Mouse (Mus musculus): ENCODE measurements at regions not wholly inside any gene's neighbourhood (a gene's known extent, or its start where the extent isn't known, plus 50 kb on each side); places are given as distances from the start of the nearest gene placed in this dataset.

DNA sequence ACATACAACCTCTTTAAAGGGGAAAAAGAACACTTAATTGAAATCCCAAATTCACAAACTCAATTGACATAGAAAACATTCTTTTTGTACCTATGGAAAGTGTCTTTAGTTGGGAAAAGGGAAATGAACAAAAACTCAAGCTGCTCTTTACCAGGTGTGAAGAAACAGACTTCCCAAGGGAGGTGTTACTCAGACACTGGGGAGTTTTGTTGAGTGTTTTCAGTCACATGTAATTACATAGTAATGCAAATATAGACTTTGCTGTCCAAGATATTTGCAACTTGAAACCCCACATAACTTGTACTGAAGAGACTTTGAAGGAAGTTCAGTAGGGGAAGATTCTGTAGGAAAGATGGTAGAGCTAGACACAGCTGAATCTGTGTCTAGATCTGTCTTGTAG is 547.7 kb upstream of the Zfp960 start:
- H3K9me3 ChIP-seq (ENCODE audit: control insufficient read depth, low read length): no peaks in the 10 kb centered on the region

DNA sequence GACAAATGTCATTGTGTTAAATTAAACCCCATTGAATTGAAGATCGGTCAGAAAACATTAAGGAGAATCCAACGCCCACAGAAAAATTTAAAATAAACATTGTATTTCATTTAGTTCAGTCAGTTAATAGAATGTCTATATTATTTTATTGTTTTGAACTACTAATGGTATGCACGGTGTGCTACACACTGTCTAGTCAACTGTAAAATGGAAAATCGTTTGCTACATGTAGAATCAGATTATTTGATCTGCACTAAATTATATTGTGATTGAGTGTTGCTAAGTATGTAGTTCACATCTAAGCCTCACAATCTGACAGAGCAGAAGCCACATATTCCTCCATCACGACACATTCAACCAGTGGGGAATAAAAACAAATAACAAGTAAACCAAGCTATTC is 570.0 kb upstream of the Zfp960 start:
- Histone ChIP-seq H3K36me3 (ENCODE audit: control insufficient read depth, insufficient read depth, low read length) (no peaks in the 10 kb centered on the region), H3K9ac (replicated peaks; ENCODE audit: low read depth, low read length) (no peak overlapping the region), H3K4me3 (ENCODE audit: low read depth, low read length) (no peak overlapping the region), H3K27me3 (ENCODE audit: control insufficient read depth, insufficient read depth, low read length) (no peaks in the 10 kb centered on the region), H3K27ac (ENCODE audit: low read depth, low read length) (no peak overlapping the region), H3K4me2 (ENCODE audit: low read depth, low read length) (no peak overlapping the region), H3K4me1 (ENCODE audit: control insufficient read depth, insufficient read depth, low read length) (no peaks in the 10 kb centered on the region), H3K9me3 (ENCODE audit: control insufficient read depth, low read length) (no peaks in the 10 kb centered on the region)
- ATAC-seq (ENCODE audit: low read depth): no peak
- WGBS: 62% methylated on average over 5 of the region's 5 CpGs

More for the DNA sequence above, 547.7 kb upstream of the Zfp960 start:
- no peak overlapping the region for H3K4me2 ChIP-seq (ENCODE audit: low read depth, low read length)
- no peak overlapping the region for H3K9ac ChIP-seq (replicated peaks; ENCODE audit: low read depth, low read length)
- no peak overlapping the region for H3K4me3 ChIP-seq (ENCODE audit: low read depth, low read length)
- H3K27me3 ChIP-seq (ENCODE audit: control insufficient read depth, insufficient read depth, low read length): no peaks in the 10 kb centered on the region
- no peaks in the 10 kb centered on the region for H3K36me3 ChIP-seq (ENCODE audit: control insufficient read depth, insufficient read depth, low read length)
- no peak overlapping the region for H3K27ac ChIP-seq (ENCODE audit: low read depth, low read length)
- ATAC-seq (ENCODE audit: low read depth): no peak
- H3K4me1 ChIP-seq (ENCODE audit: control insufficient read depth, insufficient read depth, low read length): no peaks in the 10 kb centered on the region

DNA sequence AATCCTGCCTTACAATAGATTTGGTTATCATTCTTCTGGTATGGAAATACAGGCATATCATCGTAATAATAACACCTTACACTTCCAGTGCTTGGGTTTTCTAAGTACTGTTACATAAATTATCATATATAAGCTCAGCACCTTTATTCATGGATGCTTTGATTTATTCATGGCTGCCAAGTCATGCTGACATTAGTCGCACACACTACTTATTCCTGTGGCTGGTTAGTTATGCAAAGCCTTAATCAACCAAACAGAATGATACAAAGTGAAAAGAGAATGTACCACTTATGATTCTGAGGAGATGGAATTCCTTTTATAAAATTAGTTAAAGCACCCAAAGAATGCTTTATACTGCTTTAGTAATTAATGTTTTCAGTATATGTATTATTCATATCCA is 570.4 kb upstream of the Zfp960 start:
- no peaks in the 10 kb centered on the region for H3K4me1 ChIP-seq (ENCODE audit: control insufficient read depth, insufficient read depth, low read length)
- no peak for ATAC-seq (ENCODE audit: low read depth)
- no peak overlapping the region for H3K9ac ChIP-seq (replicated peaks; ENCODE audit: low read depth, low read length)
- H3K9me3 ChIP-seq (ENCODE audit: control insufficient read depth, low read length): no peaks in the 10 kb centered on the region
- H3K4me2 ChIP-seq (ENCODE audit: low read depth, low read length): no peak overlapping the region
- no peaks in the 10 kb centered on the region for H3K27me3 ChIP-seq (ENCODE audit: control insufficient read depth, insufficient read depth, low read length)
- H3K36me3 ChIP-seq (ENCODE audit: control insufficient read depth, insufficient read depth, low read length): no peaks in the 10 kb centered on the region
- no peak overlapping the region for H3K4me3 ChIP-seq (ENCODE audit: low read depth, low read length)
- H3K27ac ChIP-seq (ENCODE audit: low read depth, low read length): no peak overlapping the region
- 65% methylated on average over 2 of the region's 2 CpGs for WGBS

DNA sequence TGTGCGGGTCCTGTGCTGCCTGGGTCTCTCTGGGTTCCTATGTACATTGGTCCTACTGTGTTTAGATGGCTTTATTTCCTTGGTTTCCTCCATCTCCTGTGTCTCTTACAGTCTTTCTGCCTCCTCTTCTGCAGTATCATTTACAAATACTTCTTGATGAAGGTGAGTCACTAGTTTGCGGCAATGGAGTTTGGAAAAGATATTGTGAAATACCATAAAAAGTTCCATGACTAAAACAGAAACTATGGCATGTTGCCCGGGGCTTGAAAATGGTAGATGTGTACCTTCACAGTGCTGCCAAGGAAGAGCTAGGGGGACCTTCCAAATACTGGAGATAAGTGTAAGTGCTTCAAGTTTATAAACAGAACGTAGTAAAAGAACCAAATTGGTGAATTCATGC is 571.4 kb upstream of the Zfp960 start:
- Histone ChIP-seq H3K36me3 (ENCODE audit: control insufficient read depth, insufficient read depth, low read length) (no peaks in the 10 kb centered on the region), H3K4me2 (ENCODE audit: low read depth, low read length) (no peak overlapping the region), H3K4me1 (ENCODE audit: control insufficient read depth, insufficient read depth, low read length) (no peaks in the 10 kb centered on the region), H3K27me3 (ENCODE audit: control insufficient read depth, insufficient read depth, low read length) (no peaks in the 10 kb centered on the region), H3K27ac (ENCODE audit: low read depth, low read length) (no peak overlapping the region), H3K9ac (replicated peaks; ENCODE audit: low read depth, low read length) (no peak overlapping the region), H3K9me3 (ENCODE audit: control insufficient read depth, low read length) (no peaks in the 10 kb centered on the region), H3K4me3 (ENCODE audit: low read depth, low read length) (no peak overlapping the region)
- ATAC-seq (ENCODE audit: low read depth): no peak
- 90% methylated on average over 4 of the region's 4 CpGs for WGBS

DNA sequence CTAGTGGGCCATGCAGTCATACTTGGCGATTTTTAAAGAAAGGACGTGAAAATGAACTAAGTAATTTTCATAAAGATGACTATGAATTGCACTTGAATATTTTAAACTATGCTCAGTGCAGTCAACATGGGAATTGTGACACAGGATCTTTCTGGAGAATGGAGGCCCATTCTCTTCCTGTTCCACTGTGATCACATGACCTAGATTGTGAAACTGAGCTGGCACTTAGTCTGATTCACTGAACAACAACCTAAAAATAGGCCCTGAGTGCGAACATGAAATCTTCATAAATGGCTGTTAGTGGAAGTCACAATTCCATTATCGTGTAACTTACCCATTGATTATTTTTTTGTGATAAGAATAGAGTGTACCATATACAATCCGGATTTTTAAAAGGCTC is 577.6 kb upstream of the Zfp960 start:
- no peak overlapping the region for H3K4me2 ChIP-seq (ENCODE audit: low read depth, low read length)
- WGBS: 92% methylated on average over 5 of the region's 5 CpGs
- H3K27me3 ChIP-seq (ENCODE audit: control insufficient read depth, insufficient read depth, low read length): no peaks in the 10 kb centered on the region
- no peak overlapping the region for H3K27ac ChIP-seq (ENCODE audit: low read depth, low read length)
- ATAC-seq (ENCODE audit: low read depth): no peak
- no peak overlapping the region for H3K9ac ChIP-seq (replicated peaks; ENCODE audit: low read depth, low read length)
- H3K9me3 ChIP-seq (ENCODE audit: control insufficient read depth, low read length): no peaks in the 10 kb centered on the region
- no peaks in the 10 kb centered on the region for H3K4me1 ChIP-seq (ENCODE audit: control insufficient read depth, insufficient read depth, low read length)
- no peak overlapping the region for H3K4me3 ChIP-seq (ENCODE audit: low read depth, low read length)
- H3K36me3 ChIP-seq (ENCODE audit: control insufficient read depth, insufficient read depth, low read length): no peaks in the 10 kb centered on the region

DNA sequence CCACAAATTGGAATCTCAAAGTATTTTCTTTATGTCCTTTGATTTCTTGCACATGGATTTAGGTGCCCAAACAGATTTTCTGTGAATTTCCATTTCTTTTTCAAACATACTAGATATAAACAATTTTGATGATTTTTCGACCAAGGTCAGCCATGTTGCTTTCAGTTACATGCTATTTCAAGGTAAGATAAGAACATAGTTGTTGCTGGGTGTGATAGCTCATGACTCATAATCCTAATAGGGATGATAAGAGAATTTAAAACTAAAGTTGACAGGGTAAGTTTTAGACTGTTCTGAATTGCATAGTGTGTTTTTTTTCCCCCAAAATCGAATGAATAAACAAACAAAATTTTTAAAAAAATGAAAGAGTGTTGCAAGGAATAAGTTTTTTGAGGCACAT is 579.9 kb upstream of the Zfp960 start:
- WGBS: 80% methylated on average over 2 of the region's 2 CpGs
- ATAC-seq (ENCODE audit: low read depth): no peak
- Histone ChIP-seq H3K36me3 (ENCODE audit: control insufficient read depth, insufficient read depth, low read length) (no peaks in the 10 kb centered on the region), H3K9me3 (ENCODE audit: control insufficient read depth, low read length) (no peaks in the 10 kb centered on the region), H3K4me3 (ENCODE audit: low read depth, low read length) (no peak overlapping the region), H3K4me2 (ENCODE audit: low read depth, low read length) (no peak overlapping the region), H3K27me3 (ENCODE audit: control insufficient read depth, insufficient read depth, low read length) (no peaks in the 10 kb centered on the region), H3K4me1 (ENCODE audit: control insufficient read depth, insufficient read depth, low read length) (no peaks in the 10 kb centered on the region), H3K9ac (replicated peaks; ENCODE audit: low read depth, low read length) (no peak overlapping the region), H3K27ac (ENCODE audit: low read depth, low read length) (no peak overlapping the region)

DNA sequence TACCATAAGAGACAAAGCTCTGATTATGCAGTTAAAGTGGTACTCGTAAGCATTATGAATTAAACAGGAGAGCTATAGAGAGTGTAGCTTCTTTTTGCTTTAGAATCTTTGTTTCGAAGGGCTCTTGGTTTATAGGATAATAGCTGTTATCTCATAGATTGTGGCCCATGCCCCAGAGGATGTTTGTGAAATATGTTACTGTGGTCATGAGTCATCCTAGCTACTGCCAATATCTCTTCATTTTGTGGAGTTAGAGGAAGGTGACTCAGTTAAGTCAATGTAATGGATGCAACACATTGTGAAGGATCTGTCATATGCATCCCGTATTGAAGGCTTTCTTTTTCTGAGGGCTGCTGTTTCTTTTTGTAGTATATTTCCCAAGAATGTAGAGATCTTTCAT is 582.2 kb upstream of the Zfp960 start:
- ATAC-seq (ENCODE audit: low read depth): no peak
- no peak overlapping the region for H3K27ac ChIP-seq (ENCODE audit: low read depth, low read length)

DNA sequence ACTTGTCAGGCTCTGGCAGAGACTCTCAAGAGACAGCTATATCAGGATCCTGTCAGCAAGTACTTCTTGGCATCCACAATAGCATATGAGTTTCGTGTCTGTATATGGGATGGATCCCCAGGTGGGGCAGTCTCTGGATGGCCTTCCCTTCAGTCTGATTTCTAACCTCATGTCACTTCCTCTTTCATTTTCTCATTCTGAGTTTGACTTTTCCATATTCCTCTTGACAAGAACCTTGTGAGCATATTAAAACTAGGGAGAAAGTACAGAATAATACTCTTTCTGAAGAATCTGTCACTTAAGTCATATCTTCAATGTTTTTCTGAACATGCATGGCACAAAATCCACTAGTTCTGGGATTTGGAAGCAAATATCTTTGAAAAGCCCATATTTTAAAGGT is 583.3 kb upstream of the Zfp960 start:
- Histone ChIP-seq H3K27me3 (ENCODE audit: control insufficient read depth, insufficient read depth, low read length) (no peaks in the 10 kb centered on the region), H3K36me3 (ENCODE audit: control insufficient read depth, insufficient read depth, low read length) (no peaks in the 10 kb centered on the region), H3K4me2 (ENCODE audit: low read depth, low read length) (no peak overlapping the region), H3K4me1 (ENCODE audit: control insufficient read depth, insufficient read depth, low read length) (no peaks in the 10 kb centered on the region), H3K4me3 (ENCODE audit: low read depth, low read length) (no peak overlapping the region), H3K27ac (ENCODE audit: low read depth, low read length) (no peak overlapping the region), H3K9me3 (ENCODE audit: control insufficient read depth, low read length) (no peaks in the 10 kb centered on the region), H3K9ac (replicated peaks; ENCODE audit: low read depth, low read length) (no peak overlapping the region)
- WGBS: 69% methylated on average over 1 of the region's 1 CpGs
- ATAC-seq (ENCODE audit: low read depth): no peak

More for the DNA sequence above, 582.2 kb upstream of the Zfp960 start:
- Histone ChIP-seq H3K9ac (replicated peaks; ENCODE audit: low read depth, low read length) (no peak overlapping the region), H3K9me3 (ENCODE audit: control insufficient read depth, low read length) (no peaks in the 10 kb centered on the region), H3K36me3 (ENCODE audit: control insufficient read depth, insufficient read depth, low read length) (no peaks in the 10 kb centered on the region), H3K4me2 (ENCODE audit: low read depth, low read length) (no peak overlapping the region), H3K27me3 (ENCODE audit: control insufficient read depth, insufficient read depth, low read length) (no peaks in the 10 kb centered on the region), H3K4me1 (ENCODE audit: control insufficient read depth, insufficient read depth, low read length) (no peaks in the 10 kb centered on the region), H3K4me3 (ENCODE audit: low read depth, low read length) (no peak overlapping the region)
- WGBS: 89% methylated on average over 3 of the region's 3 CpGs

DNA sequence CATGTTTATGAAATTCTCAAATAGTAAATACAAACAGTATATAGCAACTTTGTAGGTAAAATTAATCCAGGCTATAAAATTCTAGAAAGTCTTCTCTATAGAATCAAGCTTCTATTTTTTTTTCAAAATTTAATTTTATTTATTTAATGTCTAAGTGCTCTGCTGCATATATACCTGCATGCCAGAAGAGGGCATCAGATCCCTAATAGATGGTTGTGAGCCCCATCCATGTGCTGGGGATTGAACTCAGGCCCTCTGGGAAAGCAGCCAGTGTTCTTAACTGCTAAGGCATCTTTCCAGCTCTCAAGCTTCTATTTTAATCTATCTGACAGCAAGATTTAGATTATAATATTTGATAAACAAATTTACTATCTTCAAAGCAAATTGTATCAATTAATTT is 602.7 kb upstream of the Zfp960 start:
- Histone ChIP-seq H3K36me3 (ENCODE audit: control insufficient read depth, insufficient read depth, low read length) (no peaks in the 10 kb centered on the region), H3K4me1 (ENCODE audit: control insufficient read depth, insufficient read depth, low read length) (no peaks in the 10 kb centered on the region), H3K9ac (replicated peaks; ENCODE audit: low read depth, low read length) (no peak overlapping the region), H3K4me3 (ENCODE audit: low read depth, low read length) (no peak overlapping the region), H3K4me2 (ENCODE audit: low read depth, low read length) (no peak overlapping the region), H3K27me3 (ENCODE audit: control insufficient read depth, insufficient read depth, low read length) (no peaks in the 10 kb centered on the region), H3K27ac (ENCODE audit: low read depth, low read length) (no peak overlapping the region), H3K9me3 (ENCODE audit: control insufficient read depth, low read length) (no peaks in the 10 kb centered on the region)
- ATAC-seq (ENCODE audit: low read depth): no peak

DNA sequence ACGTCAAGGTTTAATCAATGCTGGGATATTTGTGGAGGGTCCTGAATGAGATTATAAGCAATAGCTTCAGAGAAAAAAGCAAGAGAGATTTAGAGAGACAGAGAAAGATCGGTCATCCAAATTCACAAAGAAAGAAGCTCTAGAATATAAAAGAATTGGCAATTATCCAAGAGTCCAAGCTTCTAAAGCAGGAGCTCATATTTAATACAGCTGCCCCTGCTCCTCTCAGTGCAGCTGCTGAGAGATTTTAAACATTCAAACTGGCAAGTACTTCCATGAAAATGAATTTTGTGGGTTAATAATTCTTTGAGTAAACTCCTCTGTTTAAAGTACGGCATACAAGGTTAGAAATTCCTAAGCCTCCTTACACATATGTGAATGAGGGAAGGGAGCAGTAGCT is 610.8 kb upstream of the Zfp960 start:
- Histone ChIP-seq H3K4me3 (ENCODE audit: low read depth, low read length) (no peak overlapping the region), H3K4me1 (ENCODE audit: control insufficient read depth, insufficient read depth, low read length) (no peaks in the 10 kb centered on the region), H3K9me3 (ENCODE audit: control insufficient read depth, low read length) (no peaks in the 10 kb centered on the region), H3K27ac (ENCODE audit: low read depth, low read length) (no peak overlapping the region), H3K36me3 (ENCODE audit: control insufficient read depth, insufficient read depth, low read length) (no peaks in the 10 kb centered on the region), H3K9ac (replicated peaks; ENCODE audit: low read depth, low read length) (no peak overlapping the region), H3K4me2 (ENCODE audit: low read depth, low read length) (no peak overlapping the region), H3K27me3 (ENCODE audit: control insufficient read depth, insufficient read depth, low read length) (no peaks in the 10 kb centered on the region)
- no peak for ATAC-seq (ENCODE audit: low read depth)
- 37% methylated on average over 3 of the region's 3 CpGs for WGBS
